Mouse (Mus musculus) midbrain, embryonic 16.5 days (tissue): Measurements from ENCODE around the gene Sgsm2. TPM values are rescaled to one million over a fixed set of nuclear protein-coding genes. Genes with fewer than 3 reads are reported as not detected.

ENCODE experiments used
- ATAC-seq: fragments of 200-750 bp; cut with Nextera tagmentation; 2 replicates; pipeline ENCODE4 v1.8.0; 2017; ENCODE audit warnings: moderate TSS enrichment
- H3K27ac ChIP-seq: fragments of 300-500 bp; sonication (generic); 2 replicates; pipeline ENCODE4 v1.5.1; 2014; ENCODE audit warnings: mild to moderate bottlenecking, low read length, mixed read lengths
- H3K27me3 ChIP-seq: fragments of 300-500 bp; sonication (generic); 2 replicates; pipeline ENCODE4 v1.6.1; 2014; ENCODE audit warnings: low read depth, low read length, mixed read lengths; ENCODE audit not compliant: control insufficient read depth, insufficient read depth
- H3K36me3 ChIP-seq: fragments of 300-500 bp; sonication (generic); 2 replicates; pipeline ENCODE4 v1.6.1; 2014; ENCODE audit warnings: mild to moderate bottlenecking, low read length, moderate library complexity, mixed read lengths; ENCODE audit not compliant: control insufficient read depth, insufficient read depth
- H3K4me1 ChIP-seq: fragments of 300-500 bp; sonication (generic); 2 replicates; pipeline ENCODE4 v1.6.1; 2014; ENCODE audit warnings: mild to moderate bottlenecking, low read length, mixed read lengths; ENCODE audit not compliant: control insufficient read depth, insufficient read depth
- H3K4me2 ChIP-seq: fragments of 300-500 bp; sonication (generic); 2 replicates; pipeline ENCODE4 v1.6.1; 2014; ENCODE audit warnings: mild to moderate bottlenecking, low read length, mixed read lengths
- H3K4me3 ChIP-seq: fragments of 300-500 bp; sonication (generic); 2 replicates; pipeline ENCODE4 v1.5.1; 2014; ENCODE audit warnings: low read depth, mild to moderate bottlenecking, low read length, moderate library complexity, mixed read lengths
- H3K9ac ChIP-seq: fragments of 300-500 bp; sonication (generic); 2 replicates; pipeline ENCODE4 v1.6.1; 2014; ENCODE audit warnings: low read depth, low read length, mixed read lengths
- H3K9me3 ChIP-seq: fragments of 300-500 bp; sonication (generic); replicated peaks from 2 replicates; pipeline ENCODE4 v1.6.1; 2014; ENCODE audit warnings: mild to moderate bottlenecking, low read length, mixed read lengths; ENCODE audit not compliant: control insufficient read depth, poor library complexity, severe bottlenecking
- WGBS: fragments of 180-500 bp; shearing (Covaris S2); extraction: QIAGEN DNeasy Blood & Tissue Kit; methylation state at CpG from one replicate; pipeline ENCODE4 v1.1.7; 2014; 5-methylcytosine and 5-hydroxymethylcytosine counted together
- polyA plus RNA-seq: library from polyadenylated mRNA; unstranded; fragments of >200 nt; fragmentation: Nextera tagmentation; extraction: Ambion mirVana; gene quantifications from 2 replicates; pipeline ENCODE4 v1.2.1, GENCODE M21; 2015

Sgsm2 gene
- polyA plus RNA-seq, 1 experiment from 2014 or later = 31.8 TPM

DNA sequence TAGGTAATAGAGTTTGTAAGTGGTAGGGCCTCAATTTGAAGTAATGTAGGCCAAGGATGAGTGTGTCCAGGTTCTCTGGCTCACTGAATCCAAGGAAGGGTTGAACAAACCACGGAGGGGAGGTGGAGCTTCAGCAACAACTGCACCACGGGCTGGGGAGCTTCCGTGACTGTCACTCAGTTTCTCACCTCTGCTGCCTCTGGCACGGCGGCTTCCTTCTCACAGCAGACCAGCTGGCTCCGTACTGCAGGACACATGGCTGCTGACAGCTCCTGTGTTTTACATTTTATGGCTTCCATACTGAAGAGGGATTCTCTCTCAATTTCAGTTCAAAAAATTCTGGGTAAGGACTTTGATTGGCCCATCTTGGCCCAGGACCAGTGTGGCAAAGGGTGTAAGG lies 22.4 kb upstream of the Sgsm2 start:
- no peak overlapping the region for H3K4me2 ChIP-seq
- no peaks in the 10 kb centered on the region for H3K27me3 ChIP-seq
- no peak for ATAC-seq
- H3K36me3 ChIP-seq = peaks cover 14% of the 10 kb centered on the region
- H3K4me3 ChIP-seq = no peak overlapping the region
- no peak overlapping the region for H3K27ac ChIP-seq
- no peak overlapping the region for H3K9ac ChIP-seq
- H3K4me1 ChIP-seq = 0 out of 2 replicates have a peak, but pooled peaks cover 2% of the 10 kb centered on the region
- 94% methylated on average over 6 of the region's 6 CpGs for WGBS
- no peaks in the 10 kb centered on the region for H3K9me3 ChIP-seq

DNA sequence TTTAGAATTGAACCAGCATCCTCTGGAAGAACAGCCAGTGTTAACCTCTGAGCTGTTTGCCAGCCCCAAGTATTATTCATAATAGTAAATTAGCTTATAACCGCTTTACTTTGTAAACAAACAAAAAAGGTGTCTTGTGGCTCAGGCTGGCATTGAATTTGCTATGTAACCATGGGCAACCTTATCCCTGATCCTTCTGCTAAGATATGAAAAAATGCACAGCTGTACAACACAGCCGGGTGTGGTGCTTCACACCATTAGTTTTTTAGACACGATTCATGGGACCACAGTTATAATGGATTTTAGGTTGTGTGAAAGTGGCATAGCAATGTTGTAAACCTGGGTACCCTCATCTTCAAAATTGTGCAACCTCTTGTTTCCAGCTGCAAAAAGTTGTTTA lies 15.6 kb upstream of the Sgsm2 start:
- no peak for ATAC-seq

DNA sequence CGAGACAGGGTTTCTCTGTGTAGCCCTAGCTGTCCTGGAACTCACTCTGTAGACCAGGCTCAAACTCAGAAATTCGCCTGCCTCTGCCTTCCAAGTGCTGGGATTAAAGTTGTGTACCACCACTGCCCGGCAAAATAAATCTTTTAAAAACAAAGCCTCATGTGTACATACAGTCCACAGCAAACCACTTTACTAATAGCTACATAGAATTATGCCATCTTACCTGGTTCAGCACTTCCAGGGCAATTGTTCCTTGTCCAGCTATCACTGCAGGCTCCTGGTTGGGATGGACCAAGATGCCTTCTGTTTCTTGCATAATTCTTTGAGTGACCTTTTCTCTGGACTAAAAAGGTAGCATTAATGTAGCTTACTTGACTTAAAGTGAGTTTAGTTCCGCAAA lies 13.1 kb upstream of the Sgsm2 start:
- ATAC-seq = no peak
- peaks cover 42% of the 10 kb centered on the region for H3K36me3 ChIP-seq
- H3K27me3 ChIP-seq = no peaks in the 10 kb centered on the region
- 94% methylated on average over 4 of the region's 4 CpGs for WGBS
- no peak overlapping the region for H3K4me3 ChIP-seq
- H3K4me2 ChIP-seq = no peak overlapping the region
- H3K9ac ChIP-seq = no peak overlapping the region
- no peak overlapping the region for H3K27ac ChIP-seq
- H3K9me3 ChIP-seq = no peaks in the 10 kb centered on the region
- H3K4me1 ChIP-seq = no peaks in the 10 kb centered on the region

More for the DNA sequence above, 15.6 kb upstream of the Sgsm2 start:
- no peak overlapping the region for H3K4me2 ChIP-seq
- H3K4me3 ChIP-seq = no peak overlapping the region
- no peaks in the 10 kb centered on the region for H3K4me1 ChIP-seq
- peaks cover 20% of the 10 kb centered on the region for H3K36me3 ChIP-seq
- no peaks in the 10 kb centered on the region for H3K9me3 ChIP-seq
- no peaks in the 10 kb centered on the region for H3K27me3 ChIP-seq
- H3K27ac ChIP-seq = no peak overlapping the region
- WGBS = 87% methylated on average over 3 of the region's 3 CpGs
- no peak overlapping the region for H3K9ac ChIP-seq

DNA sequence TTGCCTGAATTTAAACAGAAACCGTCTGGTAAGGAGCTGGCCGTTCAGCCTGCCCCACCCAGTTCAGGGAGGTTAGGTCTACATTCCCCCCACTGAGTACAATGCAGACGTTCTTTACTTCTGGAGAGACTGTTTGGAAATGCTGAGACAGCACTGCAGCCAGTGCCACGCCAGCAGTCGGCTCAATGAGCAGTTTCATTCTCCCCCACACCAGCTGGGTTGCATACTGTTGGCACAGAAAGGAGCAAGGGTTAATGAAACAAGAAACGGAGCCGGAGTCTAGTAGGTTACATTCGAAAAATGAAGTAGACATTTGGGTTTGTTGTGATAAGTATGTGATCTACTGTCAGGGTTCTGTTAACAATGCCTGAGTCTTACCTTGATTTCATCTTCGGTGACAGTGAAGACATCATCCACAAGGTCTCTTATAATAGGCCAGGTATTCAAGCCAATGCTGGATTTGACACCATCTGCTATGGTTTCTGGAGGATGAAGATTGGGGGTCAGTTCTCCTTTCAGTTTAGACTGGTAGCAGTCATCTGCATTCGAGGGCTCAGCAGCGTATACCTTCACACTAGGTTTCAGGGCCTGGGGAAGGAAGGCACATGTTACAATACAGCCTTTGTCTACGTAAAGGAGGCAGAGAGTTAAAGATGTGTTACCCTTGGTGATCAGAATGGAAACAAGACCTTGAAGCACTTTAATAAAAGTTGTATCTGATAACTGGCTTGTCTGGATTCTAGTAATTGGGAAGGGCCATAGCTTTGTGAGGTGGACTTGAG lies 11.9 kb upstream of the Sgsm2 start:
- ATAC-seq = no peak
- no peak overlapping the region for H3K27ac ChIP-seq
- no peak overlapping the region for H3K9ac ChIP-seq
- H3K9me3 ChIP-seq = no peaks in the 10 kb centered on the region
- H3K4me2 ChIP-seq = no peak overlapping the region
- 88% methylated on average over 12 of the region's 12 CpGs for WGBS
- peaks cover 49% of the 10 kb centered on the region for H3K36me3 ChIP-seq
- H3K4me1 ChIP-seq = no peaks in the 10 kb centered on the region
- H3K27me3 ChIP-seq = no peaks in the 10 kb centered on the region
- H3K4me3 ChIP-seq = no peak overlapping the region

DNA sequence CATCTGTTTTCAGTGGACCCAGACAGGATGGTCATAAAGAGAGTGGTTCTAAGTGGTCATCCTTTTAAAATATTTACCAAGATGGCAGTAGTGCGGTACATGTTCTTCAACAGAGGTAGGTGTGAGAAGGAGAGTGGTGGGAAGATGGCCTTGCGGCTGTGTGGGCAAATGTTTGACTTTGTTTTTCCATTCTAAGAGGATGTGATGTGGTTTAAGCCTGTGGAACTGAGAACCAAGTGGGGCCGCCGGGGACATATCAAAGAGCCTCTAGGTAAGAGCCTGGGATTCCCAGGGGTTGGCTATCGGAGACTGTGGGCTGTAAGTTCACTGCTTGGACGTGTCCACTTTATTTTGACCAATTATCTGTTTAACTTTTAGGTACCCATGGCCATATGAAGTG lies 11.0 kb upstream of the Sgsm2 start:
- no peak overlapping the region for H3K27ac ChIP-seq
- WGBS = 95% methylated on average over 6 of the region's 6 CpGs
- no peaks in the 10 kb centered on the region for H3K9me3 ChIP-seq
- H3K27me3 ChIP-seq = no peaks in the 10 kb centered on the region
- H3K4me3 ChIP-seq = no peak overlapping the region
- H3K36me3 ChIP-seq = peaks cover 51% of the 10 kb centered on the region
- no peaks in the 10 kb centered on the region for H3K4me1 ChIP-seq
- H3K4me2 ChIP-seq = no peak overlapping the region
- no peak overlapping the region for H3K9ac ChIP-seq
- no peak for ATAC-seq

DNA sequence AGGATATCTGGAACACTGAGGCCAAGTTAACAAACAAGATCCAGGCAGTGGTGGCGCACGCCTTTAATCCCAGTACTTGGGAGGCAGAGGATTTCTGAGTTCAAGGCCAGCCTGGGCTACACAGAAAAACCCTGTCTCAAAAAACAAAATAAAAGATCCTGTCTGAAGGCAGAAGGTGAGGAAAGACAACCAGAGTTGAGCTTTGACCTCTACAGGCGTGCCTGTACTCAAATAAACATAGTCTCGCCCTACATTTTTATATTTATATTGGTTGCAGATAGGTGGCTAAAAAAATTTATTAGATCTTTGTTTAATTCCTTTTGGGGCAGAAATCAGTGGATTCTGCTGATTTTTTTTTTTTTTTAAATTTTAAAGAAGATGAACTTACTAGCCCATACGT lies 5.6 kb upstream of the Sgsm2 start:
- WGBS = 94% methylated on average over 5 of the region's 5 CpGs
- H3K4me1 ChIP-seq = peaks cover 11% of the 10 kb centered on the region
- ATAC-seq = no peak
- no peak overlapping the region for H3K4me3 ChIP-seq
- no peak overlapping the region for H3K27ac ChIP-seq
- no peaks in the 10 kb centered on the region for H3K27me3 ChIP-seq
- no peaks in the 10 kb centered on the region for H3K9me3 ChIP-seq
- H3K9ac ChIP-seq = no peak overlapping the region
- peaks cover 43% of the 10 kb centered on the region for H3K36me3 ChIP-seq
- H3K4me2 ChIP-seq = no peak overlapping the region

DNA sequence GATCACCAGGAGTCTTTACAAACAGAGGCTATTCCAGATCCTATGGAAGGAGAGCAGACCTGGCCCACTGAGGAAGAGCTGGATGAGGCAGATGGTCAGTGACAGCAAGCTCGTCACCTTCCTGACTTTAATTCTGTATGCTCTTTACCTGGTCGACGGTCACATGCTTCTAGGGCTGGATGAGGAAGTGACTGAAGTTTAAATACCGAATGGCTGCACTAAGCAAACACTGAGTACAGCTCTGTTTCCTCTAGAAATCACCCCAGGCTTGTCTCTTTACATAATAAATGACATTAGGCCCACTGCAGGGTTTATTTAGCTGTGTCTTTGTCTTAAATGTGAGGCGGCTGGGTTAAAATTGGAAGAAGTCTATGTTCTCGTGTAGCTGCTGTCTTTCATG lies 4.7 kb upstream of the Sgsm2 start:
- Histone ChIP-seq H3K9ac (no peak overlapping the region), H3K27me3 (no peaks in the 10 kb centered on the region), H3K27ac (no peak overlapping the region), H3K4me1 (peaks cover 11% of the 10 kb centered on the region), H3K36me3 (peaks cover 36% of the 10 kb centered on the region), H3K4me3 (no peak overlapping the region), H3K4me2 (no peak overlapping the region), H3K9me3 (no peaks in the 10 kb centered on the region)
- 90% methylated on average over 6 of the region's 6 CpGs for WGBS
- no peak for ATAC-seq

DNA sequence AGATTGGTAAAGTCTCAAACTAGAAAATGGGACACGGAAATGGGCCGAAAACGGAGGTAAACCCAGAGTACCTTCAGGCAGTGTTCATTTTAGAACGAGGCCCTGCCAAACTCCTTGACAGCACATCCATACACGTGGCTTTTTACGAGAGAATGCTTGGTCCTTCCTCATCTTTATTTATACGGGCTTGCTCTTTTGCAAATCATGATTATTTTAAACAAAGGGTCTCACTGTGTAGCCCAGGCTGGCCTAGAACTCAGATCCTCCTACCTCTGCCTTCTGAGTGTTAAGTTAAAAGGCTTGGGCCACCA lies 1.6 kb upstream of the Sgsm2 start:
- no peak for ATAC-seq
- no peaks in the 10 kb centered on the region for H3K27me3 ChIP-seq
- H3K4me2 ChIP-seq = peak overlapping the region; percentile 93
- under 1% methylated on average over 7 of the region's 7 CpGs for WGBS
- peak overlapping the region; percentile 95 for H3K27ac ChIP-seq
- H3K9ac ChIP-seq = peak overlapping the region; percentile 89
- H3K4me3 ChIP-seq = peak overlapping the region; percentile 91
- no peaks in the 10 kb centered on the region for H3K9me3 ChIP-seq
- peaks cover 25% of the 10 kb centered on the region for H3K4me1 ChIP-seq
- H3K36me3 ChIP-seq = peaks cover 15% of the 10 kb centered on the region; the same call in 1 of the 2 replicates

DNA sequence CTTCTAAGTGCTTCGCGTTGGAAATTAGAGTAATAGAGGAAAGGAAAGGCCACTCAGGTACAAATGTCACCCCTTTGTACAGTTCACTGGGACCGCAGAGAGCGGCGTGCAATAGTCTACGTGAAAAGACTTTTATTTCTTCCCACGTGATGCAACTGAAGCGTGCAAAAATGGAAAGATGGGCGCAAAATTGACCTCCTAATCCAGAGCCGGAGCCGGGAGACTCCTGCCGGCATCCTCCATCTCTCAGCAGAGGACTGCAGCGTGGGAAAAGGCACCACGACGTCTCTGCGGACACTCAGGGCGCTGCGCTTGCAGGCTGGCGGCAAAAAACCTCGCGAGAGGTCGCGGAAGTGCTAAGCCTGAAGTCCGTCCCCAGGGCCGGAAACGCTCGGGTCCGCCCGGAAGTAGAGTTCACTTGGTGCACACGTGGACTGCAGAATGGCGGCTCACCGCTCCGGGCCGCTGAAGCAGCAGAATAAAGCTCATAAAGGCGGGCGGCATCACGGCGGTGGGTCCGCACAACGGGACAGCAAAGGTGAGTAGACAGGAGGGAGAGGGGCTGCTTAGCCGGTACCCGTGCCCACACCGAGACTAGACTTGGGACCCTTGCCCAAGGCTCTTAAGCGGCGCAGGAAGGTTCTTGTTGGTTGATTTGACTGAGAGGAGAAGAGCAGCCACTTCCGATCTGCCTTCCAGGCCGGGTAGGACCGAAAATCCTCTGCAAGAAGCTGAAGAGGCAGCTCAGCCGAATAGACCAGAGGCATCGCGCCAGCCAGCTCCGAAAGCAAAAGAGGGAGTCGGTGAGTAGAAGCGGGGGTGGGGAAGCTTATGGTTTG lies 1.0 kb upstream of the Sgsm2 start, which contains the start of gene Tsr1:
Gene Tsr1, plus strand, starts transcription at position 394 of the 839 bp plus-strand sequence.
- Histone ChIP-seq H3K4me3 (peak within 1 kb of the TSS; percentile 91), H3K9ac (peak within 1 kb of the TSS; percentile 89), H3K27me3 (no peaks in the 10 kb centered on the region), H3K9me3 (no peaks in the 10 kb centered on the region), H3K4me2 (peak within 1 kb of the TSS; percentile 93), H3K27ac (peak within 1 kb of the TSS; percentile 95), H3K4me1 (peaks cover 25% of the 10 kb centered on the region), H3K36me3 (peaks cover 13% of the 10 kb centered on the region; the same call in 1 of the 2 replicates)
- peak; percentile 91 for ATAC-seq
- under 1% methylated on average over 54 of the region's 54 CpGs for WGBS
